Mouse (Mus musculus): ENCODE measurements around the gene Ndufaf8. TPM values are rescaled to one million over a fixed set of nuclear protein-coding genes. Genes with fewer than 3 reads are reported as not detected.

The Ndufaf8 gene
- 37.7 and 69.0 TPM in 2 replicates for polyA plus RNA-seq (2012; rRNA removed; ENCODE audit: low replicate concordance)

GRCm38 (mm10) chr11:120098588-120099511, at the start of gene Ndufaf8, which contains the start of gene Tepsin:
Gene Ndufaf8 (plus strand): TSS chr11:120098928.
Gene Tepsin (minus strand): TSS chr11:120098731.

GRCm38 (mm10) chr11:120086702-120087152, 12.0 kb upstream of the Ndufaf8 start, which contains the start of gene Cep131:
Gene Cep131 (minus strand): TSS chr11:120086827.

Other genes with a start within 250 kb of the Ndufaf8 start
- gene Chmp6, start 185.5 kb upstream of the Ndufaf8 start, polyA plus RNA-seq (2012; rRNA removed; ENCODE audit: low replicate concordance): 41.9 and 66.8 TPM in 2 replicates
- gene Baiap2, start 156.2 kb upstream of the Ndufaf8 start, polyA plus RNA-seq (2012; rRNA removed; ENCODE audit: low replicate concordance): 53.5 and 75.9 TPM in 2 replicates
- gene Aatk, start 51.8 kb upstream of the Ndufaf8 start, polyA plus RNA-seq (2012; rRNA removed; ENCODE audit: low replicate concordance): 39.8 and 48.6 TPM in 2 replicates
- gene Cep131, start 12.1 kb upstream of the Ndufaf8 start, polyA plus RNA-seq (2012; rRNA removed; ENCODE audit: low replicate concordance): 4.7 and 8.3 TPM in 2 replicates
- gene Tepsin, start 197 bp upstream of the Ndufaf8 start, polyA plus RNA-seq (2012; rRNA removed; ENCODE audit: low replicate concordance): 43.0 and 47.8 TPM in 2 replicates
- gene Slc38a10, start 52.4 kb downstream of the Ndufaf8 start, polyA plus RNA-seq (2012; rRNA removed; ENCODE audit: low replicate concordance): 225 and 262 TPM in 2 replicates
- 8.7 and 13.2 TPM in 2 replicates for gene Bahcc1, start 134.0 kb downstream of the Ndufaf8 start, polyA plus RNA-seq (2012; rRNA removed; ENCODE audit: low replicate concordance)
- gene Actg1, start 249.6 kb downstream of the Ndufaf8 start, polyA plus RNA-seq (2012; rRNA removed; ENCODE audit: low replicate concordance): 880 and 1,219 TPM in 2 replicates